Mouse (Mus musculus) liver, embryonic 15.5 days (tissue): ENCODE data around the gene 2310030G06Rik. TPM values are rescaled to one million over a fixed set of nuclear protein-coding genes. Genes with fewer than 3 reads are reported as not detected.
A peak's percentile ranks its signal among the peaks of the same experiment; 100 is the strongest.

Source experiments
- ATAC-seq: fragments of 200-750 bp; cut with Nextera tagmentation; 2 replicates; pipeline ENCODE4 v1.8.0; 2017; ENCODE audit warnings: moderate number of reproducible peaks, mild to moderate bottlenecking, moderate library complexity; ENCODE audit not compliant: insufficient read depth
- H3K27ac ChIP-seq: fragments of 300-500 bp; sonication (generic); replicated peaks from 2 replicates; pipeline ENCODE4 v1.5.1; 2015; ENCODE audit warnings: mild to moderate bottlenecking, inconsistent platforms
- H3K27me3 ChIP-seq: fragments of 300-500 bp; sonication (generic); 2 replicates; pipeline ENCODE4 v1.6.1; 2015; ENCODE audit warnings: mild to moderate bottlenecking, inconsistent platforms
- H3K36me3 ChIP-seq: fragments of 300-500 bp; sonication (generic); replicated peaks from 2 replicates; pipeline ENCODE4 v1.6.1; 2015; ENCODE audit warnings: moderate library complexity, mild to moderate bottlenecking, inconsistent platforms
- H3K4me1 ChIP-seq: fragments of 300-500 bp; sonication (generic); replicated peaks from 2 replicates; pipeline ENCODE4 v1.6.1; 2015; ENCODE audit warnings: inconsistent platforms
- H3K4me2 ChIP-seq: fragments of 300-500 bp; sonication (generic); 2 replicates; pipeline ENCODE4 v1.6.1; 2015; ENCODE audit warnings: moderate library complexity, mild to moderate bottlenecking, inconsistent platforms
- H3K4me3 ChIP-seq: fragments of 300-500 bp; sonication (generic); replicated peaks from 2 replicates; pipeline ENCODE4 v1.5.1; 2015; ENCODE audit warnings: mild to moderate bottlenecking, inconsistent platforms
- H3K9ac ChIP-seq: fragments of 300-500 bp; sonication (generic); 2 replicates; pipeline ENCODE4 v1.6.1; 2015; ENCODE audit warnings: moderate library complexity, mild to moderate bottlenecking, inconsistent platforms
- H3K9me3 ChIP-seq: fragments of 300-500 bp; sonication (generic); replicated peaks from 2 replicates; pipeline ENCODE4 v1.6.1; 2016; ENCODE audit warnings: inconsistent platforms
- WGBS: fragments of 180-500 bp; shearing (Covaris S2); methylation state at CpG from one replicate; pipeline ENCODE4 v1.1.7; 2015; ENCODE audit warnings: mixed read lengths; ENCODE audit not compliant: insufficient replicate concordance; 5-methylcytosine and 5-hydroxymethylcytosine counted together
- polyA plus RNA-seq: library from polyadenylated mRNA; unstranded; fragments of >200 nt; fragmentation: Nextera tagmentation; extraction: Ambion mirVana; gene quantifications from 2 replicates; pipeline ENCODE4 v1.2.1, GENCODE M21; 2015

The 2310030G06Rik gene
- polyA plus RNA-seq, 1 experiment from 2014 or later, result 3.9 TPM

GRCm38 (mm10) chr9:50763331-50763730 is 17.0 kb upstream of the 2310030G06Rik start:
- Histone ChIP-seq H3K36me3 (no peaks in the 10 kb centered on the region), H3K4me2 (no peak overlapping the region), H3K27me3 (0 out of 2 replicates have a peak, but pooled peaks cover 5% of the 10 kb centered on the region), H3K9ac (no peak overlapping the region), H3K9me3 (no peaks in the 10 kb centered on the region), H3K4me1 (peaks cover 8% of the 10 kb centered on the region; the same call in 1 of the 2 replicates), H3K27ac (no peak overlapping the region), H3K4me3 (no peak overlapping the region)
- WGBS, result 61% methylated on average over 1 of the region's 1 CpGs
- no peak for ATAC-seq

GRCm38 (mm10) chr9:50761520-50762243 is 15.3 kb upstream of the 2310030G06Rik start:
- Histone ChIP-seq H3K4me2 (no peak overlapping the region), H3K9me3 (no peaks in the 10 kb centered on the region), H3K9ac (no peak overlapping the region), H3K27ac (no peak overlapping the region), H3K27me3 (0 out of 2 replicates have a peak, but pooled peaks cover 5% of the 10 kb centered on the region), H3K4me1 (peaks cover 1% of the 10 kb centered on the region; the same call in 1 of the 2 replicates), H3K36me3 (no peaks in the 10 kb centered on the region), H3K4me3 (no peak overlapping the region)
- no peak for ATAC-seq
- WGBS, result 54% methylated on average over 6 of the region's 6 CpGs

GRCm38 (mm10) chr9:50756711-50757110 is 10.4 kb upstream of the 2310030G06Rik start:
- 56% methylated on average over 5 of the region's 5 CpGs for WGBS
- Histone ChIP-seq H3K4me1 (no peaks in the 10 kb centered on the region), H3K4me2 (no peak overlapping the region), H3K27me3 (peaks cover 5% of the 10 kb centered on the region; the same call in 1 of the 2 replicates), H3K27ac (no peak overlapping the region), H3K4me3 (no peak overlapping the region), H3K9me3 (no peaks in the 10 kb centered on the region), H3K9ac (no peak overlapping the region), H3K36me3 (no peaks in the 10 kb centered on the region)
- ATAC-seq, result no peak

DNA sequence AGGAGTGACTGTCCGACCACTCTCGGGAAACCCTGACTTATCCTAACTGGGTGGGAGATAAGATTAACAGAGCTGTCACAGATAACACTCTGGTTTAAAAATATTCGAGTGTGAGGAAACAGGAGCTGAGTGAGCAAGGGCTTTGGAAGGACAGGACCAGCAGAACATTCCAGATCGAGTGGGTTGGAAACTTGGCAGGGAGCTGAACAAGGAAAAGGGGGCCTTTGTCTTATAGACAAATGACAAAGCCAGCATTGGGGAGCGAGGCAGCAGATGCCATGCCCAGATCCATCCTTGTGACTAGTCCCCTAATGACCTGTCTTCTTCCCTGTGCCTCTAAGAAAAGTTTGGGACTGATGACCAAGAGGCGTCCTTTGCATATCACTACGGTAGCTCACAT is 7.6 kb upstream of the 2310030G06Rik start:
- Histone ChIP-seq H3K36me3 (no peaks in the 10 kb centered on the region), H3K4me1 (no peaks in the 10 kb centered on the region), H3K9ac (no peak overlapping the region), H3K9me3 (no peaks in the 10 kb centered on the region), H3K27me3 (peaks cover 10% of the 10 kb centered on the region; the same call in 1 of the 2 replicates), H3K27ac (no peak overlapping the region), H3K4me3 (no peak overlapping the region), H3K4me2 (no peak overlapping the region)
- no peak for ATAC-seq
- whole genome bisulfite sequencing, result 43% methylated on average over 7 of the region's 7 CpGs

- no peaks in the 10 kb centered on the region for H3K4me1 ChIP-seq
- WGBS, result 63% methylated on average over 17 of the region's 17 CpGs
- H3K27me3 ChIP-seq, result peaks cover 6% of the 10 kb centered on the region; the same call in 1 of the 2 replicates
- H3K27ac ChIP-seq, result no peak overlapping the region
- no peak overlapping the region for H3K9ac ChIP-seq
- no peak overlapping the region for H3K4me3 ChIP-seq
- H3K36me3 ChIP-seq, result no peaks in the 10 kb centered on the region
- H3K4me2 ChIP-seq, result no peak overlapping the region
- H3K9me3 ChIP-seq, result no peaks in the 10 kb centered on the region
- ATAC-seq, result no peak
These were observed 6.7 kb upstream of the 2310030G06Rik start for GRCm38 (mm10) chr9:50752784-50753615.

GRCm38 (mm10) chr9:50752054-50752602 is 5.8 kb upstream of the 2310030G06Rik start, which contains the start of gene Hspb2:
Gene Hspb2 (minus strand): TSS chr9:50752354.
- ATAC-seq, result no peak
- H3K9ac ChIP-seq, result no peak within 1 kb of the TSS
- WGBS, result 71% methylated on average over 14 of the region's 14 CpGs

GRCm38 (mm10) chr9:50751323-50751722 is 5.0 kb upstream of the 2310030G06Rik start, which contains the start of gene Cryab:
Gene Cryab (plus strand): TSS chr9:50751325.
- ATAC-seq, result no peak
- Histone ChIP-seq H3K27me3 (peaks cover 12% of the 10 kb centered on the region; the same call in 1 of the 2 replicates), H3K36me3 (no peaks in the 10 kb centered on the region), H3K9me3 (no peaks in the 10 kb centered on the region), H3K4me1 (no peaks in the 10 kb centered on the region), H3K9ac (no peak within 1 kb of the TSS), H3K4me2 (no peak within 1 kb of the TSS), H3K4me3 (no peak within 1 kb of the TSS), H3K27ac (no peak within 1 kb of the TSS)
- WGBS, result 64% methylated on average over 22 of the region's 22 CpGs

More at GRCm38 (mm10) chr9:50752054-50752602, 5.8 kb upstream of the 2310030G06Rik start, which contains the start of gene Hspb2:
- Histone ChIP-seq H3K4me1 (no peaks in the 10 kb centered on the region), H3K36me3 (no peaks in the 10 kb centered on the region), H3K4me3 (no peak within 1 kb of the TSS), H3K27ac (no peak within 1 kb of the TSS), H3K4me2 (no peak within 1 kb of the TSS), H3K9me3 (no peaks in the 10 kb centered on the region), H3K27me3 (peaks cover 6% of the 10 kb centered on the region; the same call in 1 of the 2 replicates)

- Histone ChIP-seq H3K4me2 (no peak overlapping the region), H3K27me3 (peaks cover 18% of the 10 kb centered on the region), H3K36me3 (no peaks in the 10 kb centered on the region), H3K9ac (no peak overlapping the region), H3K9me3 (no peaks in the 10 kb centered on the region), H3K4me3 (no peak overlapping the region), H3K27ac (no peak overlapping the region), H3K4me1 (no peaks in the 10 kb centered on the region)
- 69% methylated on average over 6 of the region's 6 CpGs for WGBS
- ATAC-seq, result no peak
These were observed 4.4 kb upstream of the 2310030G06Rik start for GRCm38 (mm10) chr9:50750706-50751105.

DNA sequence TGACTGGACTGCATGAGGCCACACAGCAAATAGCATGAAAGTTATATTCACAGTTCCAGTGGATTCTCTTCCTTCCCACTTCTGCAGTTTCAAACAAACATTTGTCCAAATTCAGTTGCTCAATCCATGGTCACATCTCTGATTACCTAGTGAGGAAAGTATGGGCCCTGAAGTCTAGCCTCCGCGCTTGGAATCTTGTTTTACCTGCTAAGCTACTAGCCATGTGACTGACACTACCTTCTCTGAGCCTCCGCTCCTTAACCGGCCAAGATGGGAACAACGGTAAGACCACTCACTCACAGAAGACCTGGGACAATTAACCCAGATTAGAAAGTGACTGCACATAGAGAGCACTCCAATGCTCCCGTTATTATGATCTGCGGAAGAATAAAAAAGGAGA is 530 bp downstream of the 2310030G06Rik start:
- Histone ChIP-seq H3K4me3 (peak overlapping the region; percentile 48), H3K27me3 (peaks cover 18% of the 10 kb centered on the region), H3K27ac (peak overlapping the region; percentile 76), H3K9ac (no peak overlapping the region), H3K9me3 (no peaks in the 10 kb centered on the region), H3K4me2 (peak overlapping the region; percentile 50), H3K4me1 (no peaks in the 10 kb centered on the region), H3K36me3 (no peaks in the 10 kb centered on the region)
- WGBS, result 32% methylated on average over 7 of the region's 7 CpGs
- ATAC-seq, result no peak

- no peak overlapping the region for H3K27ac ChIP-seq
- H3K4me1 ChIP-seq, result peaks cover 13% of the 10 kb centered on the region
- no peaks in the 10 kb centered on the region for H3K9me3 ChIP-seq
- WGBS, result 34% methylated on average over 2 of the region's 2 CpGs
- H3K4me2 ChIP-seq, result no peak overlapping the region
- H3K4me3 ChIP-seq, result no peak overlapping the region
- peaks cover 21% of the 10 kb centered on the region for H3K27me3 ChIP-seq
- ATAC-seq, result no peak
- H3K36me3 ChIP-seq, result no peaks in the 10 kb centered on the region
- H3K9ac ChIP-seq, result no peak overlapping the region
These were observed 3.6 kb downstream of the 2310030G06Rik start for GRCm38 (mm10) chr9:50742744-50743143.

- peaks cover 22% of the 10 kb centered on the region for H3K27me3 ChIP-seq
- 54% methylated on average over 3 of the region's 3 CpGs for WGBS
- H3K9me3 ChIP-seq, result no peaks in the 10 kb centered on the region
- H3K9ac ChIP-seq, result no peak overlapping the region
- no peak overlapping the region for H3K27ac ChIP-seq
- no peak for ATAC-seq
- no peaks in the 10 kb centered on the region for H3K36me3 ChIP-seq
- no peak overlapping the region for H3K4me2 ChIP-seq
- H3K4me3 ChIP-seq, result no peak overlapping the region
- H3K4me1 ChIP-seq, result peaks cover 13% of the 10 kb centered on the region
These were observed 4.1 kb downstream of the 2310030G06Rik start for GRCm38 (mm10) chr9:50742261-50742660.
